Mouse (Mus musculus) hindbrain, postnatal 0 days (tissue): ENCODE measurements around the gene Luzp1. TPM values are rescaled to one million over a fixed set of nuclear protein-coding genes. Genes with fewer than 3 reads are reported as not detected.
A peak's percentile ranks its signal among the peaks of the same experiment; 100 is the strongest.

Source experiments
- ATAC-seq: fragments of 200-750 bp; cut with Nextera tagmentation; 2 replicates; pipeline ENCODE4 v1.8.0; 2017; ENCODE audit warnings: mild to moderate bottlenecking, moderate TSS enrichment, moderate library complexity
- DNase-seq: peaks from one replicate; pipeline ENCODE4 v3.0.0-alpha.2; 2015; ENCODE audit warnings: low spot score
- H3K27ac ChIP-seq: fragments of 300-500 bp; sonication (generic); 2 replicates; pipeline ENCODE4 v1.5.1; 2014; ENCODE audit warnings: mild to moderate bottlenecking
- H3K27me3 ChIP-seq: fragments of 300-500 bp; sonication (generic); 2 replicates; pipeline ENCODE4 v1.6.1; 2014; ENCODE audit warnings: low read length, mixed read lengths; ENCODE audit not compliant: insufficient read depth
- H3K36me3 ChIP-seq: fragments of 300-500 bp; sonication (generic); 2 replicates; pipeline ENCODE4 v1.6.1; 2014; ENCODE audit warnings: low read length, mixed read lengths; ENCODE audit not compliant: insufficient read depth
- H3K4me1 ChIP-seq: fragments of 300-500 bp; sonication (generic); 2 replicates; pipeline ENCODE4 v1.6.1; 2014; ENCODE audit warnings: antibody characterized with exemption, low read length, mixed read lengths; ENCODE audit not compliant: insufficient read depth
- H3K4me2 ChIP-seq: fragments of 300-500 bp; sonication (generic); 2 replicates; pipeline ENCODE4 v1.6.1; 2014; ENCODE audit warnings: low read depth, mild to moderate bottlenecking, low read length, moderate library complexity, mixed read lengths
- H3K4me3 ChIP-seq: fragments of 300-500 bp; sonication (generic); 2 replicates; pipeline ENCODE4 v1.5.1; 2014; ENCODE audit warnings: low read length
- H3K9ac ChIP-seq: fragments of 300-500 bp; sonication (generic); replicated peaks from 2 replicates; pipeline ENCODE4 v1.6.1; 2014; ENCODE audit warnings: mild to moderate bottlenecking, low read length, moderate library complexity, mixed read lengths
- H3K9me3 ChIP-seq: fragments of 300-500 bp; sonication (generic); 2 replicates; pipeline ENCODE4 v1.6.1; 2016; ENCODE audit warnings: low read length, mixed read lengths
- CTCF ChIP-seq: IDR thresholded peaks from 2 replicates; pipeline ENCODE4 v1.5.1; 2016; ENCODE audit warnings: antibody characterized with exemption, control low read depth, low read depth
- WGBS: fragments of 180-500 bp; shearing (Covaris S2); extraction: QIAGEN DNeasy Blood & Tissue Kit; methylation state at CpG from one replicate; pipeline ENCODE4 v1.1.7; 2014; 5-methylcytosine and 5-hydroxymethylcytosine counted together
- polyA plus RNA-seq: library from polyadenylated mRNA; unstranded; fragments of >200 nt; fragmentation: Nextera tagmentation; extraction: Ambion mirVana; gene quantifications from 2 replicates; pipeline ENCODE4 v1.2.1, GENCODE M21; 2015
- total RNA-seq: library from RNA; depleted of rRNA; stranded (reverse); fragments of >200 nt; gene quantifications from 2 replicates; pipeline ENCODE4 v1.2.3, GENCODE M21; 2014

Gene Luzp1
- total and polyA plus RNA-seq, 2 experiments from 2014 or later: 18.3 to 76.4 TPM

DNA sequence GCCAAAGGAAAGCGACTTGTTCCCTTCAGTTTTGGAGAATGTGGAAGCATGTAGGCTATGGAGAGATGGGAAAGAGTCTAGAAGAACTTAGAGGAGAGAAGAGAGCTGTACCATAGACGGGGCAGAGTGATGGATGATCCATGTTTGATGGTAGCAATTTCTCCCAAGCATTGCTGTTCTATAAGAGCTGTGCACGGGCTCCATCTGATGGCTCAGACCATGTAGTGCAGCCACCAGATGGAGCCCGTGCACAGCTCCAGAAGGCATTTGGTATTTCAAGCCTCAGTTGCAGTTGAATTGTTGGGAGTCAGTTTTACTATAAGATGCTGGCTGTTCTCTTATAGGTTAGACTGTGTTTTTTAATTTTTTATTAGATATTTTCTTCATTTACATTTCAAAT lies 56.9 kb downstream of the Luzp1 start:
- Histone ChIP-seq H3K9ac (no peak overlapping the region), H3K4me3 (no peak overlapping the region), H3K27me3 (no peaks in the 10 kb centered on the region), H3K36me3 (no peaks in the 10 kb centered on the region), H3K4me2 (no peak overlapping the region), H3K9me3 (no peaks in the 10 kb centered on the region), H3K27ac (no peak overlapping the region), H3K4me1 (no peaks in the 10 kb centered on the region)
- peak; percentile 67 for ATAC-seq
- peak; percentile 72 for TF ChIP-seq CTCF
- WGBS: 22% methylated on average over 4 of the region's 4 CpGs
- DNase-seq: peak; percentile 87

DNA sequence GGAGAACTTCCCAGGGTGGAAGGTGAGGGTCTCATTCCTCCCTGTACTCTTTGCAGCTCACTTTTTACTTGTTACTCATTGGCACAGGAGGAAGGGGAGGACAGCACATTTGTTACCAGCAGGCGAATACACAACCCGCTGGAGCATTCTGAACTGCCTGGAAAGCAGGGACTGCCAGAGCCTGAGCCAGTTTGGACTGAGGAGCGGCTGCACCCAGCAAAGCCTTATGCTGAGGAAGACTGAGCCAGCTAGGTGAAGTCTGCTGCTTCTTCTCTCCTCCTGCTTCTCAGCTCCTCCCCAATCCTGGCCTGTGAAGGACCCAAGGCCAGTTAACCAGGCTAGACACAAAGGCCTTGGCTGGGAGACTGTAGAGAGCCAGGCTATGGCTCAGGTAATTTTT lies 75.6 kb downstream of the Luzp1 start:
- H3K9ac ChIP-seq: no peak overlapping the region
- DNase-seq: no peak

DNA sequence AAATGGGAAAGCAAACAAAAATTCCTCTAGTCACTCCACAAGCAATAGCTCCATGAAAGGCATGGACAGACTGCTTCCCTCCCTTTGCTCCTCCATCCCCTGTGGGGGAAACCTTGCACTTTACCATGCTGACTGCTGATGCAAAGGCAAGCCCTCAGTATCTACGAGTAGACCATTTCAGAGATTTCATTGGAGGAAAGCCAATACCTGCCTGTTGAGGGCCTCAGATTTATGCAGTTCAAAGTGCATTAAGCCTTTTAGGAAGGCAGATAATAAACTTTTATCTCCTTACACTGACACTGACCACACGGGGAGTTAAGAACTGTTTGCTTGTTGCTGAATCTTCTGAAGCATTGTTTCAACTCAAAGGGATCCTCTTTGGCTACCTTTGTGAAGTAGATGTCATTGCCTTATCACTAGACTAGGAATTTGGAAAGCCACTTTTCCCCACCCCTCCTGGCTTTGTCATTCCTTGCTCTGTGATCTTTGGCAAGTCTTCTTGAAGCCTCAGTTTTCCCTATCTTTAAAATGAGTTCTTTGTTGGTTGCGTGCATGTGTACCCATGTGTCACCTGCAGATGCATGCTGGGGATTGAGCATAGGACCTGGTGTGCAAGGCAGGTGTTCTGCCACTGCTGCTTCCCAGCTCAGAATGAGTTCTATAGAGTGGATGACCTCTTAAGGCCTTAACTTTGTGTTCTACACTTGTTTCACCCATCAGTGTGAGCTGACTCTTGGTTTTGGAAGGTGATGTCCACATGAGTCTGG lies 76.9 kb downstream of the Luzp1 start:
- H3K36me3 ChIP-seq: peaks cover 42% of the 10 kb centered on the region
- TF ChIP-seq CTCF: no peak
- 0 out of 2 replicates have a peak overlapping the region, but pooled peaks have one; percentile 11 for H3K27ac ChIP-seq
- H3K4me3 ChIP-seq: no peak overlapping the region
- ATAC-seq: no peak
- H3K9me3 ChIP-seq: no peaks in the 10 kb centered on the region
- no peak for DNase-seq
- peaks cover 8% of the 10 kb centered on the region; the same call in 1 of the 2 replicates for H3K4me1 ChIP-seq
- no peaks in the 10 kb centered on the region for H3K27me3 ChIP-seq
- no peak overlapping the region for H3K4me2 ChIP-seq
- H3K9ac ChIP-seq: no peak overlapping the region
- 62% methylated on average over 3 of the region's 3 CpGs for WGBS

More for the DNA sequence above, 75.6 kb downstream of the Luzp1 start:
- TF ChIP-seq CTCF: no peak
- no peak overlapping the region for H3K4me3 ChIP-seq
- ATAC-seq: no peak
- peaks cover 8% of the 10 kb centered on the region; the same call in 1 of the 2 replicates for H3K4me1 ChIP-seq
- no peak overlapping the region for H3K4me2 ChIP-seq
- H3K36me3 ChIP-seq: peaks cover 37% of the 10 kb centered on the region
- no peak overlapping the region for H3K27ac ChIP-seq
- no peaks in the 10 kb centered on the region for H3K9me3 ChIP-seq
- no peaks in the 10 kb centered on the region for H3K27me3 ChIP-seq
- WGBS: 80% methylated on average over 3 of the region's 3 CpGs

DNA sequence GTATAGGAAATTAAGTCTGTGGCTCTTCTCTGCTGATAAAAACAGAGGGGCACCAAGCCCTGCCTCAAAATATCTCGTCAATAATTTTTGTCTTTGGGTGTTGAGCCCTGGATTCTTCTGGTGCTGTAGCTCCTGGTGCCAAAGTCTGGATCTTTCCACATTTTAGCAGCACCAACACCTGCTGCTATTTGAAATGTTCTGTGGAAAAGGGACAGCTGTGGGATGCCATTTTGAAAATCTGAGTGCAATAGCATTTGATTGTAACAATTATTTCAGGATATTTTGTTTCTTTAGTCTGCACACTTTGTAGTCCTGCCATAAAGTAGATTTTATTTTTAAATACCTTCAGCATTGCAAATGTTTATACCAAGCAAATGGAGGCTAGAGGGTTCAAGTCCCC lies 78.2 kb downstream of the Luzp1 start:
- TF ChIP-seq CTCF: no peak
- Histone ChIP-seq H3K4me1 (peaks cover 8% of the 10 kb centered on the region; the same call in 1 of the 2 replicates), H3K9ac (no peak overlapping the region), H3K27ac (no peak overlapping the region), H3K27me3 (no peaks in the 10 kb centered on the region), H3K36me3 (peaks cover 52% of the 10 kb centered on the region), H3K9me3 (no peaks in the 10 kb centered on the region), H3K4me3 (no peak overlapping the region), H3K4me2 (no peak overlapping the region)
- WGBS: 68% methylated on average over 1 of the region's 1 CpGs
- ATAC-seq (no peak), DNase-seq (no peak)

DNA sequence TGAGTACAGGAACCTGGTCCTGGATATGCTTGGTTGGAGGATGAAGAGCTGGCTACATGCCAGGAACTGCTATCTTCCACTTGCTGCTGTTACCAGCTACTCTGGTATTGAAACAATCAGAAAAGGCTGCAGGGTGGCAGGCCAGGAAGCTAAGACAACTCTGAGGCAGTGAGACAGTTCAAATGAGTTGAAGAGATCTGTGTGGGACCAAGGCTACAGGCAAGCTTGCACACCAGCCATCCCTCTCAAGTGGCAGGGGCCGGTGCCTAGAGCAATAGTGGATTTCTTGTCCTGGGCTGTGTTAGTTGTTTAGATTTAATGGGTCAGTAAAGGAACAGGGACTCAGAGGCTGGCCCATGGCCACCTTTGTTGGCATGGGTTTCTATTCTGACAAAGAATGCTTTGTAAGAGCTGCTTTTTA lies 78.8 kb downstream of the Luzp1 start:
- ATAC-seq (peak; percentile 27; the same call in 1 of the 2 replicates), DNase-seq (peak; percentile 46)
- Histone ChIP-seq H3K27ac (peak overlapping the region; percentile 67; the same call in 1 of the 2 replicates), H3K4me1 (peaks cover 8% of the 10 kb centered on the region; the same call in 1 of the 2 replicates), H3K9me3 (no peaks in the 10 kb centered on the region), H3K9ac (no peak overlapping the region), H3K27me3 (no peaks in the 10 kb centered on the region), H3K4me3 (no peak overlapping the region), H3K4me2 (no peak overlapping the region), H3K36me3 (peaks cover 57% of the 10 kb centered on the region)
- WGBS: 65% methylated on average over 1 of the region's 1 CpGs
- no peak for TF ChIP-seq CTCF

DNA sequence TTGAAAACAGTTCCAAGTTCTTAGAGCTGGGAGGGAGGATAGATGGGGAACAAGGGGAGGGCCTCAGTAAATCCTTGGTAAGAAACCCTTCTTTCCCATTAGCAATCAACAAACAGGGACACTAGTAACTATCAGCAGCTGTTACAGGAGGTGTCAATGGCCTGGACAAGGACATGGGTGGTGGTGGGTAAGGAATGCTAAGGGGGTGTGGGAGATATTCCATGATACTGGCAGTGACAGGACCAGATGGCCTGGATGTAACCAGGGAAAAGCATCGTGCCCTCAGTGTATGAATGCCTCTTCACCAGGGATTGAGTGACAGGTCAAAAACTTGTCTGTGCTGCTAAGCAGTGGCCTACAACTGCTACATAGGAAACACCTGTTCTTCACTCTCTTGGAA lies 83.5 kb downstream of the Luzp1 start:
- H3K4me1 ChIP-seq: peaks cover 5% of the 10 kb centered on the region; the same call in 1 of the 2 replicates
- WGBS: 56% methylated on average over 1 of the region's 1 CpGs
- DNase-seq: no peak
- no peak overlapping the region for H3K4me3 ChIP-seq
- ATAC-seq: no peak
- H3K36me3 ChIP-seq: peaks cover 66% of the 10 kb centered on the region
- TF ChIP-seq CTCF: no peak
- no peak overlapping the region for H3K4me2 ChIP-seq
- H3K27ac ChIP-seq: no peak overlapping the region
- H3K9ac ChIP-seq: no peak overlapping the region
- no peaks in the 10 kb centered on the region for H3K9me3 ChIP-seq
- no peaks in the 10 kb centered on the region for H3K27me3 ChIP-seq

DNA sequence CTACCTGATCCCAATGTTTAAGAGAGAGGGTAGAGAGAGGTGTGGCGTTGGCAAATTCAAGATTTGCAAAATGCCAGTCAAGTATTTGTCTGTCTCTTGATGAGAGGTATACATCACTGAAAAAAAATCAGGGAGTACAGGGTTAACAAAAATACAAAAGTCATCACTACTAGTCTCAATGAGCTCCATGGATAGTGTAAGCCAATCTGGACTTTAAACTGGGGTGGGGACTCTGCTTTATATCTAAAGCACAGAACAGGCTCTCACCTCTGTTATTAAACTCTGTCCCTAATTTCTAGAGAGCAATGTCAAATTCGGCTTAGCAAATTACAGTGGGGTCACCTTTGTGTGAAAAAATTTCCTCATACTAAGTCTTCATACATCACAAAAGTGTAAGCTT lies 88.1 kb downstream of the Luzp1 start:
- H3K9me3 ChIP-seq: no peaks in the 10 kb centered on the region
- H3K4me1 ChIP-seq: no peaks in the 10 kb centered on the region
- ATAC-seq: no peak
- no peak overlapping the region for H3K9ac ChIP-seq
- peaks cover 64% of the 10 kb centered on the region for H3K36me3 ChIP-seq
- H3K27me3 ChIP-seq: no peaks in the 10 kb centered on the region
- H3K4me3 ChIP-seq: no peak overlapping the region
- DNase-seq: no peak
- no peak for TF ChIP-seq CTCF
- 88% methylated on average over 2 of the region's 2 CpGs for WGBS
- H3K4me2 ChIP-seq: no peak overlapping the region
- no peak overlapping the region for H3K27ac ChIP-seq
